Mouse (Mus musculus) lung, postnatal 4 days (tissue): ENCODE results near the gene Vmn1r191.
"Not testable (repeated sequence)": the region's sequence is repeated elsewhere in the genome, so short reads cannot be mapped to it uniquely, and the experiment has no call there.

Experiments used
- DNase-seq, 2 experiments: peaks; one replicate each; pipeline ENCODE4 v3.0.0; 2021

Vmn1r191 gene

DNA sequence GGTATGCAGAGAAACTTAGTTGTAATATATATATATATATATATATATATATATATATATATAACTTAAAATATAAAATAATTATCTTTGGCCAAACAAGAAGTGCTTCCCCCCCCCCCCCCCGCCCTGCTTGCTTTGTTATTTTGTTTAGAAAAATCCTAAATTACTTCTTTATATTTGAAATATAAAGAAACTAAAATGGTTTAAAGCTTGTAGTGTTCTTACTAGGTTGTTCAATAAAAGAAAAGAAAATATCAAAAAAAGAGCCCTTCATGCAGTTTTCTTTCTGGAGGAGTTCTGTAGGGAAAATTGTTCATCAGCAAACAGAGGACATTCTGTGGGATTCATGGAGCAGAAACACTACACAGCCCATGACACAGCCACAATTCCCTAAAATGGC is at the start of gene Vmn1r191:
Gene Vmn1r191 (minus strand): TSS at position 101 of the 400 bp plus-strand sequence.
- no peak for DNase-seq

- not testable (repeated sequence) for DNase-seq
These were observed 39.3 kb upstream of the Vmn1r191 start, which contains the start of gene Vmn1r193 for GRCm38 (mm10) chr13:22223060-22223459. Gene Vmn1r193 (minus strand): TSS chr13:22223160.

GRCm38 (mm10) chr13:22192756-22193155 is 9.0 kb upstream of the Vmn1r191 start:
- not testable (repeated sequence) for DNase-seq

DNA sequence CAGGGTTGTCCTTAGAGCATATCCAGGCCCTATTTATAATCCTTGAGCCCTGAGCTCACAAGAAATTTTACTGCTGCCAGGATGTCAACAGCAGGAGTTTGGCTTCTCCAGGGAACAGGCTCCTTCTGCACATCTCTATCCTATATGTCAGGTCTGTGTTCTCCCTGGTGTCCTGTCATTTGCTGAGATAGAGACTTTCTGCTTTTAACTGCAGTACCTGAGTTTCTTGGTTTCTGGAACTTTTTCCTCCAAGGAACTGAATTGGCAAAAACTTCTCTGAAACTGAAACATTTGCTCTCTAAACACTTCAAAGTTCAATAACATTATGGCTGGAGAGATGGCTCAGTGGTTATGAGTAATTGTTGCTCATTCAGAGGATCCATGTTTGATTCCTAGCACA is 7.3 kb upstream of the Vmn1r191 start, which contains the start of gene Vmn1r192:
Gene Vmn1r192 (minus strand): TSS at position 101 of the 400 bp plus-strand sequence.
- no peak for DNase-seq

DNA sequence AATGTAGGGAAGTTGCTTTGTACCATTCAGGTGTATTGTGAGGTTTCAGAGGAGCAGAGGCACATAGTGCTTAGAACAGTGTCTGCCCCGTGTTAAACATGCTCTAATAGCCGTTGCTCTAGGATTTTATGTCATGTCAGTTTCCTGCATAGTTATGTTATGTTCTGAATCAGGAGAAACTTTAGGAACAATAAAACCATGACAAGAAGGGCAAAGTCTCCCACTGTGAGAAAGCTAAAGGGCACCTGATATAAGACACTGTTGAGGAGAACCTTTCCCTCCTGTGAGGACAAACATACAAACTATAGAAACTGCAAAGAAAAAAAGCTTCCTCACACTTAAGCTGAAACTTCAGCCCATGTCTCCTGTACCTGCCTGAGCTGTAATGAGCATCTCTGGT is 6.6 kb upstream of the Vmn1r191 start:
- DNase-seq: no peak

GRCm38 (mm10) chr13:22189313-22189712 is 5.5 kb upstream of the Vmn1r191 start:
- DNase-seq: no peak

- no peak for DNase-seq
These were observed 15.4 kb downstream of the Vmn1r191 start for GRCm38 (mm10) chr13:22168416-22168815.

GRCm38 (mm10) chr13:22136495-22137293 is 47.1 kb downstream of the Vmn1r191 start:
- DNase-seq: not testable (repeated sequence)
